Mouse (Mus musculus): ENCODE data around the gene Ptpn14.

GRCm38 (mm10) chr1:189746520-189746919 lies 18.5 kb downstream of the Ptpn14 start:
- TF ChIP-seq ZC3H11A (IDR thresholded peaks at IDR 0.05; ENCODE audit: borderline replicate concordance, low read depth, low read length) (no peak), CHD2 (IDR thresholded peaks at IDR 0.05; ENCODE audit: low read depth, low read length) (no peak), ZNF384 (IDR thresholded peaks at IDR 0.05; ENCODE audit: low read depth, low read length) (no peak), HCFC1 (IDR thresholded peaks at IDR 0.05; ENCODE audit: borderline replicate concordance, insufficient read depth, low read length) (no peak), MAFK (IDR thresholded peaks at IDR 0.05; ENCODE audit: insufficient read depth, low read depth, low read length) (no peak)
